Mouse (Mus musculus) stomach, postnatal 0 days (tissue): ENCODE measurements around the gene Atoh8.

Experiments
- CTCF ChIP-seq: IDR thresholded peaks from 2 replicates; pipeline ENCODE4 v1.5.1; 2016; ENCODE audit warnings: antibody characterized with exemption, low read depth, mild to moderate bottlenecking, moderate library complexity
- EP300 ChIP-seq: optimal IDR thresholded peaks from 2 replicates; pipeline ENCODE3; 2016; ENCODE audit warnings: antibody characterized with exemption

DNA sequence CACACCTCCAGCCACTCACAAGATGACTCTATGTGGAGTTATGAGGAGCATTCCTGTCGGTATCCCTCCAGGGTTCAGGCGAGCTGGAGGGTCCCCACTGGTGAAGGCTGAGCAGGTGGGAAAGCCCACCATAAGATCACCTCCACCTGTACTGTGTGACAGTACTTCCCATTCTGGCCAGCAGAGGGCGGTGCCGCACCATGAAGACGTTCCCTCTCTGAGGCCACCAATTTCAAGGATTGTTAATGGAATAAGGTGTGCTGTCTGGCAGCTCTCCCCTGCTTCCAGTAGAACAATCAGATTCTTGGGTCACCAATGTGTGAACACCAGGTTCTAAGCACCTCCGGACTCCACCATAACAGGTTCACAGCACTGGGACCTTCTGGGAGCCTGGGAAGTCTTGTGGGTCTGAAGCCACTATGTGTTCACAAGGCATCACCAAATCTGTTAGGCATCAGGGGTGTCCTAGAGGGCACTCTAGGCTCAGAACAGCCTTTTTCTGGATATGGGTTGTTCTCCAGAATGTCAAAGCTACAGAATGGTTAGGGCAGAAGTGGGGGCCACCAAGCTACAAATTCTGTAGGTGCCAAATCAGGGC, 49.4 kb downstream of the Atoh8 start:
- TF ChIP-seq CTCF (peak; percentile 98), EP300 (no peak)
